Mouse (Mus musculus): ENCODE measurements around the gene Supt3.

DNA sequence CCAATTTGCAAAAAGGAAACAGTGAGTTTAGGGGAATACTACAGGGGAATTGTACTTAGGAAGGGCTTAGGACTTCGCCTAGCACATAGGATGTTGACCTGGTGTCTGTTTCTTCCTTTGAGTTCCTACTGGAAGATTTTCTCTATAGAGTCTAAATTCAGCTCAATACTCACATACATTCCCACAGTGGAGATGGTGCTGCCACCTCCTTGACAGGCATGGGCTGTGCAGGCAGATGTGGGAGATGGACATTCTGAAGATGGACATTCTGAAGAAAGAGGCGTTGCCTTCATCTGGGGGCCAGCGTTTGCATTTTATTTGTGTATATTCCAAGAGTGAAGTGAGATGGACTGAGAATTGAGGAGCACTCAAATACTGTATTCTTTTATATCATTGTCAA lies 269.6 kb downstream of the Supt3 start:
- TF ChIP-seq CTCF (IDR thresholded peaks at IDR 0.05; ENCODE audit: insufficient read depth, low read depth, low read length) (no peak), POLR2A (IDR thresholded peaks at IDR 0.05; ENCODE audit: insufficient read depth, low read depth, low read length) (no peak)
